Mouse (Mus musculus) adrenal gland, postnatal 0 days (tissue): ENCODE data around the gene Ovol2. TPM values are rescaled to one million over a fixed set of nuclear protein-coding genes. Genes with fewer than 3 reads are reported as not detected.

Experiments
- polyA plus RNA-seq: library from polyadenylated mRNA; unstranded; fragments of >200 nt; fragmentation: Nextera tagmentation; extraction: Ambion mirVana; gene quantifications from 2 replicates; pipeline ENCODE4 v1.2.1, GENCODE M21; 2015

The Ovol2 gene
- 0.08 and 0.18 TPM in 2 replicates for polyA plus RNA-seq

DNA sequence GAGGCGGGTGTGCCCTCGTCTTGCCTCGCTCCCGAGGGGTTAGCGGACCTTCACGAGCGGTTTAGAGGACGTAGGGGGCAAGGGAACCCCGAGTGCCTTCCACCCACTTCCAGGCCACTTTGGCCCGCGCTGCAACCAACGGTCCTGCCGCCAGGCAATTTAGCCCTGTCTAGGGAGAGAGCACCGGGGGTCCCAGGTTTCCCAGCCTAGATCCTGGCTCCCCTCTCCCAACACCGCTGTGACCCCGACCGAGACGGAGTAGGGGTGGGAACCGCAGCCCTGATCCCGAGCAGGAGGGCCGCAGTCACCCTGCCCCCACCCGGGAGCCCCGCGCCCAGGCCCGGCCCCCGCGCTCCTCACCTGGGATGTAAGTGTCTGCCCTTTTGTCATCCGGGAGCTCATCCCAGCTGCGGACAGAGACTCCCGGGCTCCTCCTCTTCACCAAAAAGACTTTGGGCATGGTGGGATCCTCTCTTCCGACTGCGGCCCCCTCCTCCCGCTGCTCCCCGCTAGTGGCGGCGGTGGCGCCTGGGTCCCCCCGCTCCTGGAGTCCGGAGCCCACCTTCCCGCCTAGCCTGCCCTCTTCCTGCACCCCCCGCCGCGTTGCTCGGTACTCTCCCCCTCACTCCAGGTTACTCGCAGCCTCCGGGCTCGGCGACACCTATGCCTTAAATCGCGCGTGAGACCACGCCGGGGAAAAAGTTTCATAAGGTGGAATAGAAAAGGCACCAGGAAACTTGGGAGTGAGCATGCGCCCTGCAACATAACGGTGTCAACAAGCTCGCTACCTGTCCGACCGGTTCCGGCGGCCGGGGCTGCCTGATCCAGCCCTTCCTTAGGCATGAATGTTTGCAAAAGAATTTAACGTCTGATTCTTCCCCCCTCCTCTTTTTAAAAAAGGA, at the start of gene Ovol2:
Gene Ovol2, minus strand, starts transcription at position 746 of the 902 bp plus-strand sequence.

DNA sequence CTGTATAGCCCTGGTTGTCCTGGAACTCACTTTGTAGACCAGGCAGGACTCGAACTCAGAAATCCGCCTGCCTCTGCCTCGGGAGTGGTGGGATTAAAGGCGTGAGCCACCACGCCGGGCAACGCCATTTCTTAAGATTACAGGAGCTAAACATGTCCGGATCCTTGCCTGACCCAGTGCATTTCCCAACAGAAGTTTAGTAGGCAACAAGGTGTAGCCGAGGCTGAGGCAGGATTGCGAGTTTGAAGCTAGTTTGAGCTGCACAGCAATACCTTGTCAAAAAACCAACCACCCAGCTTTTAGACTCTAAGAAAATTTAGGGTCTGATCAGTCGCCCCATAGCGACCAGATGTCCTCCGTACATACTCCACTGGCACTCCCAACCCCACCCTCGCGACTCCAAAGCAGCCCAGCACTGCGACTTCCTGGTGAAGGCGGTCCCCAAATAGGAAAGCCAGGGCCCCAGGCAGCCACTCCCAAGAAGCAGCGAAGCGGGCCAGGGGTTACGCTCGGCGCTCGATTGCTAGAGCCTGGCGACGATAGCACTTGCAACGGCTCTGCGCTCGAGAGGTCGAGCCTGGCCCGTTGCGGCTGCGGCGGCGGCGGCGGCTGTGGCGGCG, 36.6 kb upstream of the Ovol2 start, which contains the start of the genes Kat14 and Pet117:
Gene Kat14, plus strand, starts transcription at position 584 of the 620 bp plus-strand sequence.
Gene Pet117, plus strand, starts transcription at position 597 of the 620 bp plus-strand sequence.

DNA sequence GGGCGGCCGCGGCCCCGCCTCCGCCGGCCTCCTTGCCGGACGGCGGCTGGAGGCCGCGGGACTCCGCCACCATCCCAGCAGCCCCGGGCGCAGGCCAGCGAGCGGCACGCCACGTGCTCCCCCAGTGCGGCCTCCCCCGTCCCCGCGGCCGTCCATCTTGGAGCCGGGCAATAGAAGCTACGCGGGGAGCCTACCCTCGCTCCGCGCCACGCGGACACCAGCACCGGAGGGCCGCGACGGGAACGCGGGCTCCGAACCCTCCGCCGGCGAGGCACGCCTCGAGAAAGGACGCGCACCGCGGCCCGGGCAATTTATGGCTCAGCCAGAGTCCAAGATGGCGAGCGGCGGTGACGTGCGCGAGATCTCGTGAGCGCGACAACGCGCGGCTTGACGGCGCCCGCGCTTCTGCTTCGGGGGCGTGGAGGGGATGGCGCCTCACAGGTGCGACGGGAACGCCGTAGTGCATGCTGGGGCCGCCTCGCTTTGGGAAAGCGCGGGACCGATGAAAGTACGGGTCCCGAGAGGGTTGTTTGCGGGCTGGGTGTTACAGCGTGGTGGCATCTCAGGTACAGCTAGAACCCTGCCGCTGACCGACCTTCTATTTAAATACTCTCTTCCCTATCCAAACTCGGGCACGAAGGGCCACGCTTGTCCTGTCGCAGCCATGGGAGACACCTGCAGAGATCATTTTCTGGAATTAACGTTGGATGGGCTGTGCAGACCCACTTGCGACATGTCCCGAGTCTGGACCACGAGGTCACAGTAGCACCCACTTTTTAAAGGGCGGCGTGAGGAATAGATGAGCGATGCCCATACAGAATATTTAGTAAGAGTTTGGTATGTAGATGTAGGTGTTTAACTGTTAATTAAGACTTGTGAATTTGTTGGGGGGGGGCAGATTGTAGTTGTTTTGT, 61.2 kb downstream of the Ovol2 start, which contains the start of the genes Mgme1 and Snx5:
Gene Mgme1, plus strand, starts transcription at position 157 of the 914 bp plus-strand sequence.
Gene Snx5, minus strand, starts transcription at position 400 of the 914 bp plus-strand sequence.

Other genes with a start within 250 kb of the Ovol2 start
- 13.5 and 23.7 TPM in 2 replicates for gene Mgme1, start 61.5 kb downstream of the Ovol2 start, polyA plus RNA-seq
- 112 and 137 TPM in 2 replicates for gene Snx5, start 61.2 kb downstream of the Ovol2 start, polyA plus RNA-seq
- gene Kat14, start 36.8 kb upstream of the Ovol2 start, polyA plus RNA-seq, result 15.0 and 19.5 TPM in 2 replicates
- gene Pet117, start 36.9 kb upstream of the Ovol2 start, polyA plus RNA-seq, result 2.0 and 4.5 TPM in 2 replicates
- gene Dzank1, start 195.3 kb upstream of the Ovol2 start, polyA plus RNA-seq, result 1.4 and 3.1 TPM in 2 replicates
- 6.6 and 15.3 TPM in 2 replicates for gene Polr3f, start 195.6 kb upstream of the Ovol2 start, polyA plus RNA-seq
- gene Rbbp9, start 218.7 kb upstream of the Ovol2 start, polyA plus RNA-seq, result 50.3 and 53.3 TPM in 2 replicates
- gene Sec23b, start 224.1 kb upstream of the Ovol2 start, polyA plus RNA-seq, result 50.5 and 72.9 TPM in 2 replicates